Mouse (Mus musculus) right cerebral cortex, adult 2 months (tissue): ENCODE data around the gene Ccdc180.

Source experiments
- DNase-seq, 2 experiments: peaks; one replicate each; pipeline ENCODE4 v3.0.0; 2021 to 2022; ENCODE audit warnings: low spot score in 2 of 2

Gene Ccdc180

GRCm38 (mm10) chr4:45911256-45911655 lies 21.2 kb downstream of the Ccdc180 start:
- DNase-seq, result no peak

- DNase-seq, result no peak
Observed at GRCm38 (mm10) chr4:45911876-45912275, 21.8 kb downstream of the Ccdc180 start.

GRCm38 (mm10) chr4:45917091-45917490 lies 27.0 kb downstream of the Ccdc180 start:
- no peak for DNase-seq

- DNase-seq, result no peak
Observed at GRCm38 (mm10) chr4:45921663-45922435, 31.7 kb downstream of the Ccdc180 start.

DNA sequence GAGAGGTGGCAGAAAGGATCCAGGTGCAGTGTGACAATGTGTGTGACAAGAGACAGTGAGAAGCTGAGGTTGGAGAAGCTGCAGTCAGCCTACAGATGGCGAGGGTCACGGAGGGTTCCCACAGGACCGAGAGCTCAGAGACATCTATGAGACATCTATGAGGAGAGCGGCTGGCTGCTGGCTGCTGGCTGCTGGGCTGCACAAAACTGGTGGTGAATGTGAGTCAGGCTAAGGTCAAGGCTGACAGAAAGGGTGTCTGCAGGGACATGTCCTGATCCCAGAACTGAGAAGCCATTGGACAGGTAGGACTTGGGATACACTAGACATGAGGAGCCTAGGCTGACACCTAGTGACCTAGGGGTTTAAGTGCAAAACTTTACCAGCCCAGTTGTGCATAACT lies 33.9 kb downstream of the Ccdc180 start:
- DNase-seq, result no peak

DNA sequence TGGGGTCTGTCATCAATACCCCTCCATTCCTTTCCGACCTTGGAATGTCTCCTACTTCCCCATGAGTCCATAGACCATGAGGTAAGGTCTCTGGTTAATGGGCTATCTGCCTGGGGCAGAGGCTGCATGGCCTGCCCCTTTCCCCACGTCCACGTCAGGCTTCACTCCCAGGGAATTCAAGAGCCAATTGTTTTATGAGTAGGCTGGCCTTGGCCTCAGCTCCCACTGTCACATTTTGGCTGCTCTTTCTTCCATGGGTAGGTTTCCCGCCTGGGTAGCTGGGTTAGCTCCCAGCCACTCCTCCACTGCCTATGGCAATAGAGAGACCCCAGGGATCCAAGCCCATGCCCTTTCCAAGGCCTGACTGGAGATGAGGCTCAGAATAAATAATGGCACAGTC lies 38.5 kb downstream of the Ccdc180 start:
- DNase-seq, result no peak

DNA sequence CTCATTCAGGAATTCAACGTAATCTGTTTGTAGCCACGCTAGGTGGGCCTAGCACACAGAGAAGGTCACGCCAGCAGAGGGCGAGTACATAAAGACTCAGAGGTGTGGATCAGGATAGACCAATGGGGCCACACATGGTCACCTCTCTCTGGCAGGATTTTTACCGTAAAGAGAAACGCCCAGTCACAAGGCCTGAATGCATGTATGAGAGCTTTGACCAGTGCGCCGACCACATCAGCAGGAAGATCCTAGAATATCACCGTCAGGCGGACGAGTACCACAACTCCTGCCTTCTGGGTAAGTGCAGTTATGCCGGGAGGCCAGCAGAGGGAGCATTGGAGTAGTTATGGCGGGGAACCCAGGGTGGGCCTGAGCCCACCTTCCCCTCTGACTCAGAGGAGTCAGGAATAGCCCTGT lies 51.5 kb downstream of the Ccdc180 start:
- peak; percentile 23 to 35 for DNase-seq

DNA sequence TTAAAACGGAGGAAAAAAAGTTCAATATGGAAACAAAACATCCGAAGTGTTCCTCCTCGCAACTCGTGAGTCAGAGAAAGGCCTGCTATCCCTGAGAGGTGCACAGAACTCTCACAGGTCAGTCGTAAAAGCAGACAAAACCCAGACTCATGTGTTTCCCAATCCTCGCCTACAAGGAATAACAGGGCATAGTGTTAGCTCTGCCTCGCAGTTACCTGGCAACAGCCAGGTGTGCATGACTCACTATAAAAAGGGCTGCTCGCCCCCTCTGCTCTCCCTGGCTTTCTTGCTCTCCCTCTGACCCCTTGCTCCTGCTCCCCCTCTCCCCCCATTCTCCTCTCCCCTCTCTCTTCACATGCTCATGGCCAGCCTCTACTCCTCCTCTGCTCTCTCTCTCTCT lies 57.6 kb downstream of the Ccdc180 start:
- no peak for DNase-seq

GRCm38 (mm10) chr4:45949109-45949848 lies 59.2 kb downstream of the Ccdc180 start:
- no peak for DNase-seq

GRCm38 (mm10) chr4:45951830-45952229 lies 61.7 kb downstream of the Ccdc180 start:
- no peak for DNase-seq

DNA sequence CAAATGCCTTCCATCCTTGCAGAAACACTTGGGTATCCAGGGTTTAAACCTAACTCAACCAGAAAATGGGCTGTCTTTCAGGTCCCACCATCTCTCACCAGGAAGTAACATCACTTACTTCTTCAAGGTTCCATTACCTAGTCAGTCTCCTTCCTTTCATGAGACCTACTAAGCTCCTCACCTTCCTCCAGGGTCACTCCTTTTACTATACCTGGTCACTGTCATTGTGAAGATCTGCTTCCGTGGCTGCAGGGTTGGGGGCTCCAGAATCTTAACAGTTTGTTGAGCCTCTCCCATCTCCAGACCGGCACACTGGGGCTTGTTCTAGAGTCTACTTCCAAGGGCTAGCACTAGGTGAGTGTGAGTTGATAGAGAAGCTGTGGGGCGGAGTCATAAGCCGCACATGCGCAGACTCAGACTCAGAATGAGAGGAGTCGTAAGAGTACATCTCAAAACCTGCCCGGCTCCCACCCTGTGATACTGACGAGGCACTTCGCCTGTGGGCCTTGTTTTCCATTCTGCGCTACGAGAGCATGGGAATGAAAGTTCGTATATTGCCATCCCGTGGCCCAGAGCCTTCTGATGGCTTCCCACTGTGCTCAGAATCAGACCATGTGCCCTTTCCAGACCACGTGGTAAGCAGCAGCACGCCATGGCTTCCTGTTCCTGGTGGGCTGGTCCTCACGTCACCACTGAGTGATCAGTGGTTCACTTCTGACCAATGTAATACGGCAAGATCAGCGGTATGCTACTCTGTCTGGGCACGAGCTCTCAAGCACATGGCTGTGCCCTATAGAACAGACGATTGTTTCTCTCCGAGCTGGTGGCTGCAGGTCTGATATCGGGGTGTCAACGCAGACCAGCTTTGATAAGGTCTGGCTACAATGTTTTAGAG lies 63.2 kb downstream of the Ccdc180 start:
- no peak for DNase-seq

DNA sequence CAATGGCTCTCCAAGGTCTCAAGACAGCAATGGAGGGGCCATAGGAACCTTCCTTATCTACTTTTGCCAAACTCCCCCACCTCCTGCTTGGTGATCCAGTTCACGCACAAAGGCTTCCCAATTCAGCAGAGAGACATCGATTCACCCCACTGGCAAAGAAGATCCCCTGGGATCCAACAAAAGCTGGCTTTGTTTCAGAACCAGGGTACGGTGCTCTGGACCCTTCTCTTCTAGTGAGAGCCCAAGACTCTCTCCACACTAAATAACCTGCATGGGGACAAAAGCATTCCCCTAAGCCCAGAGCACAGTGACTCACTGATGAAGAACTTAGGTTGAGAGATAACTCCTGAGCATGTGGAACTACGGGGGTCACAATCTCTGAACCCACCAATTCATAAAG lies 65.1 kb downstream of the Ccdc180 start:
- no peak for DNase-seq

GRCm38 (mm10) chr4:45956131-45956530 lies 66.0 kb downstream of the Ccdc180 start:
- DNase-seq, result no peak

DNA sequence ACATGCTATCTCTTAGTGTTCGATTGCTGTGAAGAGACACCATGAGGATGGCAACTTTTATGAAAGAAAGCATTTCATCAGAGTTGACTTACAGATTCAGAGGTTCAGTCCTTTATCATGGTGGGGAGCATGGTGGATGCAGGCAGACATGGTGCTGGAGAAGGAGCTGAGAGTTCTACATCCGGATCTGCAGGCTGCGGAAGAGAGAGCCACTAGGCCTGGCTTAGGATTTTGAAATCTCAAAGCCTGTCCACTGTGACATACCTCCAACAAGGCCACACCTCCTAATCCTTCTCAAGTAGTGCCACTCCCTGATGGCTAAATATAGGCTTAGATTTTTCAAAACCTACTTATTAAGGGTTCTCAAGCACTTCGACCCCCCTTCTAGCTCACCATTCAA lies 66.6 kb downstream of the Ccdc180 start:
- DNase-seq, result no peak

- DNase-seq, result no peak
Observed at GRCm38 (mm10) chr4:45964771-45965439, 74.8 kb downstream of the Ccdc180 start, which contains the start of gene Tdrd7. Tdrd7 (plus strand) TSS chr4:45965334.

GRCm38 (mm10) chr4:45965737-45966447 lies 75.8 kb downstream of the Ccdc180 start:
- DNase-seq, result no peak

DNA sequence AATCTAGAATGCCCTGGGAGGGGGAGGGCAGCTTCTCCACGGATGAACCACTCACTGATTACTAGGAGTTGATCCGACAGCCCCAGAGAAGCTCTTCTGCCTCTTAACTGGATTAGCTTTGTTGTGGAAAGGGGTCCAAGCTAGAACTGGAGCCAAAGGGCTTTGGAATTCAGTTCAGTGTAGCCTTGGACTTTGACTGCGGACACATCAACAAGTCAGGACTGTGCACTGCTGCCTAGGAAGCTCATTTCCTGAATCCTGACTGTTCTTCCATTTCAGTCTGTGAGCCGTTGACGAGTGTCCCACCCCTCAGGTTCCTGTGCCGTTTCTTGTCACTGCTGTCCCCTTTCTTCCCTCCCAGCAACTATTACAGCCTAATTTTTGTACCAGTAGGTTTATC lies 76.6 kb downstream of the Ccdc180 start:
- no peak for DNase-seq

GRCm38 (mm10) chr4:45967479-45968341 lies 77.6 kb downstream of the Ccdc180 start:
- no peak for DNase-seq

DNA sequence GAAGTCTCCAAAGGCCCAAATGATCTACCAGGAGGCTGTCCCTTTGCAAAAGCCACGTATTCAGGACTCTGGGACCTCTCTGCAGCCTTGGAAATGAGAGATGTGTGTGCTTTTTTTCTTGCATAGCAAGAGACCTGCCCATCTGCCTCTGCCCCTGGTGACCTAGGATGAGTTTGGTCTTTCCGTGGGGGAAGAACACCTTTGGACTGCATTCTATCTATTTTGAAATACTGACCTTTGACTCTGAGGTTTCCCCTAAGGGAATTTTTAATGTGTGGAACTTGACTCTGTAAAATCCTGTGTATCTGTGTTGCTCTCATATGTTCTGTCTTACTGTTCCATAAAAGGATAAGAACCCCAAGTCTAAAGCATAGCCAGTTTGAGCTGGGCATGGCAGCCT lies 78.9 kb downstream of the Ccdc180 start:
- no peak for DNase-seq

GRCm38 (mm10) chr4:45970048-45970560 lies 80.0 kb downstream of the Ccdc180 start:
- DNase-seq, result no peak
